Comparison of ENCODE assay signal across 21 mouse cellular contexts in genomic region chr5:117577598-117577997, GRCm38 (mm10).
DNase-seq lines count a peak whose midpoint lies in the region; ATAC-seq and TF ChIP-seq lines count a peak whose summit lies in the region.
"Had no signal": no experiment of that assay in that cellular context is flagged by ENCODE, and none has a peak within 500 bp of the region (broad histone marks: within the 10 kb centered on the region; RNA-seq: fewer than 3 reads in every experiment).

No protein-coding gene starts in this region.

- no peak overlapping the region for H3K4me3 ChIP-seq in kidney, adult 2 months (ENCODE audit: insufficient read depth, low read depth, low read length)
- H3K4me3 ChIP-seq in kidney, embryonic 14.5 days (ENCODE audit: low read length): no peak overlapping the region
- H3K4me3 ChIP-seq: embryonic facial prominence, embryonic 13.5 days; forebrain, embryonic 12.5 days; heart, embryonic 10.5 days; hindbrain, embryonic 12.5 days had no signal

- no peak for TF ChIP-seq CTCF in kidney, adult 2 months (conservative IDR thresholded peaks at IDR 0.05; ENCODE audit: insufficient read depth, insufficient read length, low read depth, low read length)

- H3K9ac ChIP-seq in kidney, embryonic 14.5 days (ENCODE audit: low read depth, low read length): no peak overlapping the region
- H3K9ac ChIP-seq: embryonic facial prominence, embryonic 13.5 days; forebrain, embryonic 12.5 days; hindbrain, embryonic 12.5 days had no signal

- intact Hi-C loops in left cerebral cortex, postnatal 4 days (cut with DNase I): no loop called here

- H3K9me3 ChIP-seq in kidney, embryonic 14.5 days (ENCODE audit: control insufficient read depth, low read length): no peaks in the 10 kb centered on the region
- H3K9me3 ChIP-seq: embryonic facial prominence, embryonic 13.5 days; forebrain, embryonic 12.5 days; heart, embryonic 10.5 days; hindbrain, embryonic 12.5 days had no signal

- no peaks in the 10 kb centered on the region for H3K36me3 ChIP-seq in kidney, adult 2 months (ENCODE audit: control insufficient read depth, insufficient read depth, low read length)
- no peaks in the 10 kb centered on the region for H3K36me3 ChIP-seq in kidney, embryonic 14.5 days (ENCODE audit: control insufficient read depth, insufficient read depth, low read length)
- H3K36me3 ChIP-seq: embryonic facial prominence, embryonic 13.5 days; forebrain, embryonic 12.5 days; heart, embryonic 10.5 days; hindbrain, embryonic 12.5 days had no signal

- H3K4me1 ChIP-seq in kidney, adult 2 months (ENCODE audit: control insufficient read depth, insufficient read depth, low read length): peaks cover 7% of the 10 kb centered on the region; the same call in 1 of the 2 replicates
- peaks cover 3% of the 10 kb centered on the region for H3K4me1 ChIP-seq in kidney, embryonic 14.5 days (ENCODE audit: control insufficient read depth, insufficient read depth, low read length)
- H3K4me1 ChIP-seq: embryonic facial prominence, embryonic 13.5 days; forebrain, embryonic 12.5 days; heart, embryonic 10.5 days; hindbrain, embryonic 12.5 days had no signal

- no peak for ATAC-seq in kidney, embryonic 14.5 days (ENCODE audit: low FRiP score, low TSS enrichment)
- ATAC-seq: forebrain, embryonic 16.5 days; hindbrain, embryonic 16.5 days had no signal

- WGBS in kidney, adult 2 months: 78% methylated on average over 5 of the region's 5 CpGs
- 86% methylated on average over 5 of the region's 5 CpGs for WGBS in kidney, embryonic 14.5 days

- H3K4me2 ChIP-seq in kidney, embryonic 14.5 days (replicated peaks; ENCODE audit: low read depth, low read length): no peak overlapping the region
- H3K4me2 ChIP-seq: embryonic facial prominence, embryonic 13.5 days; forebrain, embryonic 12.5 days; hindbrain, embryonic 12.5 days had no signal

- DNase-seq in kidney, adult 2 months: peak; percentile 41
- DNase-seq in left cerebral cortex, adult 18-20 months (ENCODE audit: low spot score in 2 of 2): peak; percentile 42 to 51
- DNase-seq in left cerebral cortex, postnatal 4 days: no peak
- peak; percentile 81 for DNase-seq in brain, adult 2 months (ENCODE audit: low read depth, low spot score)
- peak; percentile 65 for DNase-seq in layer of hippocampus, adult 9-11 months
- DNase-seq in embryo, embryonic 11 days: no peak
- DNase-seq: adrenal gland, postnatal 10 days; cerebellum, adult 11-12 months; cerebellum, adult 9-10 months; gastrocnemius, postnatal 10 days; heart, adult 18-20 months; heart, postnatal 10 days; heart, postnatal 4 days had no signal

- no peaks in the 10 kb centered on the region for H3K27me3 ChIP-seq in kidney, adult 2 months (replicated peaks; ENCODE audit: control insufficient read depth, insufficient read depth, low read length)
- H3K27me3 ChIP-seq in kidney, embryonic 14.5 days (ENCODE audit: control insufficient read depth, insufficient read depth, low read length): no peaks in the 10 kb centered on the region
- H3K27me3 ChIP-seq: CH12.LX; embryonic facial prominence, embryonic 13.5 days; forebrain, embryonic 12.5 days; hindbrain, embryonic 12.5 days had no signal

- no peak overlapping the region for H3K27ac ChIP-seq in kidney, adult 2 months (ENCODE audit: insufficient read depth, low read depth, low read length)
- no peak overlapping the region for H3K27ac ChIP-seq in kidney, embryonic 14.5 days (ENCODE audit: low read depth, low read length)
- H3K27ac ChIP-seq: embryonic facial prominence, embryonic 13.5 days; forebrain, embryonic 12.5 days; heart, embryonic 10.5 days; hindbrain, embryonic 12.5 days had no signal

- TF ChIP-seq POLR2A in kidney, adult 2 months (IDR thresholded peaks at IDR 0.05; ENCODE audit: low read depth, low read length): no peak

Comparison
In these comparisons a context has a peak if more than half of its experiments do, and no peak if none do; other contexts are left out.
1. DNase-seq: peak in kidney, adult 2 months (single experiment), left cerebral cortex, adult 18-20 months (2 of 2), brain, adult 2 months (single experiment) and layer of hippocampus, adult 9-11 months (single experiment); none in left cerebral cortex, postnatal 4 days (single experiment) and embryo, embryonic 11 days (single experiment).